Mouse (Mus musculus): Measurements from ENCODE around the gene Fbxl7.
"Not testable (repeated sequence)": the region's sequence is repeated elsewhere in the genome, so short reads cannot be mapped to it uniquely, and the experiment has no call there.

The Fbxl7 gene

GRCm38 (mm10) chr15:26812856-26813255 lies 82.5 kb downstream of the Fbxl7 start:
- DNase-seq (ENCODE audit: low read depth, low spot score): peak; percentile 7

DNA sequence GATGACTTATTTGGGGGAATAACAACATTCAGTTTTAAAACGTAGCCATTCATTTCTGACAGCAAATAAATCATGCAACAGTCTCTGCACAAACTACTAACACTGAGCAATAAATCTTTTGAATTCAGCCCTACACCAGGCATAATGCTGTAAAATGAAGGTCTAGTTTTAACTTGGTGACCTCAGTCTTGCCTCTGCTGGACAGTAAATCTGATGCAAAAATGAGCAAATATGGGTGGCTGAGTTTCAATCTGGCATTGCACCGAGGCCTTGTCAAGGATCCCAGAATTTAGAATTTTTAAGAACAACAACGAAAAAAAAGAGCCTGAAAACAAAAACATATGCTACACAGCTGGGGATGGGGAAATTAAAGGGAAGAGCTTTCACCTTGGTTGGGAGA lies 85.8 kb downstream of the Fbxl7 start:
- no peak for DNase-seq (ENCODE audit: low read depth, low spot score)

DNA sequence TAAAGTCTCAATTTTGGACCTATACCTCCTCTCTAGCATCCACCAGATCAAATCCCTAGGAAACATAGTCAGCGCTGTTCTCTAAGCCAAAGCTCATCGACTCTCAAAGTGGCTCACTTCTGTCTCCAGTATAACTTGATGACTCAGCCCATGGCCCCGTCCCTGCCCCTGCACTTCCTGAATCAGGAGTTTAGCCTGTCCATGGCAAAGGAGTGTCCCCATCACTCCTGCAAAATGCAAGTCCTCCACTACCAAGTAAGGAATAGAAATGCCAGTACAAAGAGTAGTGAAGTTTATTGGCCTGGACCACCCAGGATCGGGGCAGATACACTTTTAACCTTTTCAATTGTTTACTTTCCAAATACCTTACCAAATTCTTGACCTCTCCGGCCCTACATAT lies 91.3 kb downstream of the Fbxl7 start:
- no peak for DNase-seq (ENCODE audit: low read depth, low spot score)

DNA sequence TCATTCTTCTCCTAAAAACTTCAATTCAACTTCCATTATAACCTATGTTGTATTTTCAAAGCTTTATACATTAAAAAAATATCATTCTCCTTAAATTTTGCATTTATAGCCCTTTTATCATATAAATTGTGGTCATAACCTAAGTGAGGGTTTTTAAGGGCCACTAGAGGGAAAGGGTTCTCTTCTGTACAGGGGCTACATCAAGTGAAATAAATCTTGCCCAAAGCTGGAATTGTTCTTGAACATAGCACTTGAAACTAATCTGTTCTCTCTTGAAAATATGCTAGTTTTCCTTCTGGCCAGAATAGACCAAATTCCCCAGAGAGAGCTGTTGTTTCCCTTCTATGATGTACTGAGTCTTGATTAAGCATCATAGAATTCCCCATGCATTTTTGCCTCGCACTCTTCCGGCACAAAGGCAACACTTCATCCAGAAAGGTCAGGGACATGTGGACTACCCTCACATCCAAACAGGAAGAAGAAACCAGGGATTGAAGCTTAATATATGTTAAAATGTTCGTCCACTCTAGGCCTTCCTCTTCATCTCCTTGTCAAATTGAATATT lies 95.8 kb downstream of the Fbxl7 start:
- no peak for DNase-seq (ENCODE audit: low read depth, low spot score)

- DNase-seq (ENCODE audit: low read depth, low spot score): no peak
These were observed 99.4 kb downstream of the Fbxl7 start for GRCm38 (mm10) chr15:26795937-26796336.

GRCm38 (mm10) chr15:26795518-26795917 lies 99.9 kb downstream of the Fbxl7 start:
- peak; percentile 58 for DNase-seq (ENCODE audit: low read depth, low spot score)

DNA sequence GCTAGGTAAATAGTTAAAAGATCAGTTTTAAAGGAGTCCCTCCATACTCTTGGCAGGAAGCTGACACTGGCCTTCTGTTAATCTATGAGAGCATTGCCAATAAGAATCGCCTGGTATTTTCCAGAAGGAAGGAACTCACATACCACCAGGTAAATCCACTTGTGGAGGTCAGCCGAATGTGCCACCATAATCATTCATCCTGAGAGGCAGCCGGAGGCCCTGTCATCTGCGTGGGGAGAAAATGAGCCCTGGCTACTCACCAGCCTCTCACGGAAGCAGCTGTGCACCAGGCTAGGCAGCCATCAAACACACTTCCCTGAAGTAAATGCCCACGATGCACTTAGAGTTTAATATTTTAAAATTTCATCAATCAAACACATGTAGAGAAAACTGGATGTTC lies 108.2 kb downstream of the Fbxl7 start:
- DNase-seq (ENCODE audit: low read depth, low spot score): no peak

GRCm38 (mm10) chr15:26780557-26780956 lies 114.8 kb downstream of the Fbxl7 start:
- peak; percentile 6 for DNase-seq (ENCODE audit: low read depth, low spot score)

GRCm38 (mm10) chr15:26779129-26779528 lies 116.3 kb downstream of the Fbxl7 start:
- no peak for DNase-seq (ENCODE audit: low read depth, low spot score)

DNA sequence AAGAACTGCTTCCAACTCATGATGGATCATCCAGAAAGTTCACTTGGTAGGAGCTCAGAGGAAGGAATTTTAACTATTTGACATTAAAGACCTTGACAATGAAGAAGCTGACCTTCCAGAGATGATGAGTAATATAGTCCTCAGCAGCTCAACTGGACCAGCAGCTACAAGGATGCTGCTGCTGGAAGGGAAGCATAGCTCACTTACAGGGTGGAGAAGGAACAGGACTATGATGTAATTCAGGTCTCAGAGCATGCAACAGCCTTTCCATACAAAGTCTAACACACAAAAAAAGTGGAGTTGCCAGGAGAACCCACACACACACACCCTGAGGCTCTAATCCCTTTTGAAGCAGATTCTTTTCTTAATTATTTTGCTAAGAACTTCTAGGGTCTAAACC lies 119.7 kb downstream of the Fbxl7 start:
- DNase-seq (ENCODE audit: low read depth, low spot score): no peak

DNA sequence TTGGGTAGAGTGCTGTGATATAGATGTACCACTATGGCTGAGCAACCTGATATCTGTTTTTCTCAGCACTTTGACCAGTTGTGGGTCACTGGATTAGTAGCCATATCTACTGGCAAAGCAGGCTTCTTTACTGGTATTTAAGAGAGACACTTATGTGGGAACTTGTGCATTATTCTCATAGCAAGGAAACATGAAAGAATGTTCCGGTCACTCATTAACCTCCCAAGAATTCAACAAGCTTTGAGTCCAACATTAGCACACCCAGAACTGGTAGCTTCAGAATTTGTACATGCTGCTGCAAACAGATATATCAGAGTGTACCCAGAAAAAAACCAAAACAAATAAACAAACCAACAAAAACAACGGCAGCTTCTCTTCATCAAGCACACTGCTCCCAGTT lies 120.5 kb downstream of the Fbxl7 start:
- no peak for DNase-seq (ENCODE audit: low read depth, low spot score)

GRCm38 (mm10) chr15:26761651-26762050 lies 133.7 kb downstream of the Fbxl7 start:
- DNase-seq (ENCODE audit: low read depth, low spot score): peak; percentile 20

- peak; percentile 17 for DNase-seq (ENCODE audit: low read depth, low spot score)
These were observed 146.9 kb downstream of the Fbxl7 start for GRCm38 (mm10) chr15:26748484-26748883.

DNA sequence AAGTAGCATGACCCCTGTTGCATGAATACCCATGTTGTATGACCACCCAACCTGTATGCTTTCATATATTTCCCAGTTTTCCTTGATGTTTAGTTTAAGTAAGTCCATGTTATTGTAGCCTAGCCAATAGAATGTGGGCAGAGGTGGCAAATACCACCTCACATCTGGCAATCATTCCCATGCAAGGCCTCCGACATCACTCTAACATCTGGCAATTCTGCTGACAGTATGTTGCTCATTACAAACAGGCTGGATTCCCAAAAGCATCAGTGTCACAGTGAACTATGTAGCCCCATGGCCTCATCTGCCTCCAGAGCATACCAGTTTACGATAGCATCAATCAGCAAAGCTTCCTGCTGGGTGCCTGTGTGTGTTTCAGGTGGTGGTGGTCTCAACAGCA lies 163.0 kb downstream of the Fbxl7 start:
- DNase-seq (ENCODE audit: low read depth, low spot score): no peak

DNA sequence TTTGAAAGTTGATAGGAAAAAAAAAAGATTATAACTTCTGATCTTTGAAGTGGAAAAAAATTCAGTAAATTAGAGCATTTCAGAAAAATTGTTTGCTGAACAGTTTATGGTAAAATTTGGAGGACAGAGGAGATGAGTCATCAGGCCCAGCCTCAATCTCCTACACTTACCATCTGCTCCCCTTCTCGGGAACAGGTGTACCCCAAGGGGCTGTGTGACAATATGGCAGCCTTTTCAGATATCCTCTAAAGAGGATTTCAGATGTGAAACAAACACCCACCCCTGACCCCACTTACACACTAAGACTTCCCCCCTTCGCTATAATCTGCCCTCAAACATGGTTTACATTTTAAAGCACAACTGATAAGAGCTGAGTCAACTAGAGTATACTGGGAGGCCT lies 164.6 kb downstream of the Fbxl7 start:
- DNase-seq (ENCODE audit: low read depth, low spot score): peak; percentile 81

GRCm38 (mm10) chr15:26729341-26729740 lies 166.0 kb downstream of the Fbxl7 start:
- not testable (repeated sequence) for DNase-seq (ENCODE audit: low read depth, low spot score)

DNA sequence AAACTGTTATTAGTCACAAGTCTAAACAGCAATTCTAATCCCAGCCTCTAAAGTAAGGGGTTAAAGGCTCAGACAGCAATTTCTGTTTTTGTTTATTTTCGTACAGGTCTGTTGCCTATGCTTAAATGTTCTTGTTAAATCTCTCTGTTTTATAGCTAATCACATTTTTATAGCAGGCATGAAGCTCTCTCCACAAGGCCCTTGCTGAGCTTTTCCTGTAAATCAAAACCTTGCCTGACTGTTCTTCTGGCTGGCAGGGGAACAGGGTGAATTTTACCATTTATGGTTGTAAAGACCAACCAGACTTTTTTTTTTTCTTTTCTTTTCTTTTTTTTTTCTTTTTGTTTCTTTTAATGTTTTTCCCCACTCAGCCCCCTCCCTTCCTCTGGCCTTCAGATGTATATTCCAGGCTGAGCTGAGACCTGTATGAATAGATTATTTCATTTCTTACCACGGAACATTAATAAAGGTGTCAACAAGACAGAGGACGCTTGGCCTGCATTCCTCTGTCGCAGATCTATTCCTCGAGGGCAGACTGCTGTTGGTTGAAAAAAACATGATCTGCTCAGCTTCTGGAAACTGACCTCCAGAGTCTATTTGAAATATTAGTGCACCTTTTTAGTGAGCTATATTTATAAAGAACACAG lies 176.9 kb downstream of the Fbxl7 start:
- no peak for DNase-seq (ENCODE audit: low read depth, low spot score)

DNA sequence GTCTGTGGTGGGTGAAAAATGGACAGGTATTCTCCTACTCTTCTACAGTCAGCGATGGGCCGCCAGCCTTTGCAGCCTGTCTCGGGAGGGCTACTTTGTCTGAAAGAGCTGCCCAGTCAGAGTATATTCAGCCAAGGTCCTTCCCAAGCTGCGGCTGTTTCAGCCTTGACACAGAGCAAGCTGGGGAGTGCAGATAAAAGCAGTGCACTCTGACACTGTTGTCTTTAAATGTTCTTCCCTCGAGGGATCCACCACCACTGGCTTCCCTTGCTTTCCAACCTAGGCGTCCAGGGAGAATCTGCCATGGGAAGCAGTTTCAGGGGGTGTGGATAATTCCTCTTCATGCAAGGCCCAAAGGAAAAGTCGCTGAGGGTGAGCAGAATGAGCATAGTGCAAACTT lies 177.4 kb downstream of the Fbxl7 start:
- no peak for DNase-seq (ENCODE audit: low read depth, low spot score)

GRCm38 (mm10) chr15:26716181-26716580 lies 179.2 kb downstream of the Fbxl7 start:
- no peak for DNase-seq (ENCODE audit: low read depth, low spot score)

GRCm38 (mm10) chr15:26715635-26716034 lies 179.7 kb downstream of the Fbxl7 start:
- no peak for DNase-seq (ENCODE audit: low read depth, low spot score)

- no peak for DNase-seq (ENCODE audit: low read depth, low spot score)
These were observed 183.1 kb downstream of the Fbxl7 start for GRCm38 (mm10) chr15:26712271-26712670.

DNA sequence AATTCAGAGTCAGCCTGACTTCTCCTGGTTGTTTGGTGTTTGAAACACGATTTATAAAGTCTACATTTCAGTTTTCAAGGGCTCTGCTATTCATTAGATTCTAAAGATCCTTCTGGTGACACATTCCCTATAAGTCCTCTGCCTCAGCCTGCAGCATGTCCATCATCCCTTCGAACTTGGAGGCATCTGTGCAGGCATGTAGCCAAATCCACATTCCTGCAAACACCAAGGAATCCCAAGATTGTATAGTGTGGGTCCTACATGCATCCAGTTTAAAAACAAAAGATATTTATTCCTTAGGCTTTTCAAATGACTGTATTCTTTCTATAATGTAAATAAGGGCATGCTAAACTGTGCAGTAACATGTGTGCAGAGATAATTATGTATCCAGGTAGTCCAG lies 190.4 kb downstream of the Fbxl7 start:
- no peak for DNase-seq (ENCODE audit: low read depth, low spot score)

DNA sequence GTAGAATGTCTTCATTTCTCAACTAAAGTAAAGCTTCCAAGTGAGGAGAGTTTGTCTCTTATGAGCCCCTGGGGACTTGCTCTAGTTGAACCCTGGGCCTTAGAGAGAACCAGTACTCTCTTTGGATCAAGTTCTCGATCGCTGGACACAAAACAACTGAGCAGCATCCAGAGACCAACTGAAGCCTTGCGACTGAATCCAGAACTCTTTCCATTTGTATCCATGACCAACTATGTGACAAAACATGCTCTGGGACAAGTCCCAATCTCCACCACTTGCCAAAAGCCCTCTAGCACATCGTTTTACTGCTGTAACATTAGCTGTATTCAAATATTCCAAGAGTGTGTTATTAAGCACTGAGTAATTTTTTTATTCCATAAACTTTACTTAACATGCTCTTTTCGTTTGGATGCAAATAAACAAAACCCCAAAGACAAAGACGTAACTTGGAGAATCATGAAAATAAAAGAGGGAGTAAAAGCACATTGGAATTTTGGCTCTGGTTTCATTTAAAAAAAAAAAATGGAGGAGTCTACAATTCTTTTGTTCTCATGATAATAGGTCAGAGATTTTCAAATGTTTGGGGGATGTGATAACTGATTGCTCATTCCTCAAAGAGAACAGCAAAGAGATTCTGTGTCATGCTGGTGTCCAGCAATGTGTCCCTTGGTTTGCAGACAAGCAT lies 192.1 kb downstream of the Fbxl7 start:
- DNase-seq (ENCODE audit: low read depth, low spot score): no peak
